Mouse (Mus musculus): ENCODE measurements around the gene Stat3.

The Stat3 gene

GRCm38 (mm10) chr11:100855178-100855577 lies 84.2 kb downstream of the Stat3 start:
- DNase-seq (ENCODE audit: low spot score): no peak

GRCm38 (mm10) chr11:100854268-100854667 lies 85.1 kb downstream of the Stat3 start:
- DNase-seq (ENCODE audit: low spot score): no peak

- no peak for DNase-seq (ENCODE audit: low spot score)
These were observed 86.3 kb downstream of the Stat3 start for GRCm38 (mm10) chr11:100853018-100853417.

- no peak for DNase-seq (ENCODE audit: low spot score)
These were observed 87.3 kb downstream of the Stat3 start for GRCm38 (mm10) chr11:100852088-100852487.

DNA sequence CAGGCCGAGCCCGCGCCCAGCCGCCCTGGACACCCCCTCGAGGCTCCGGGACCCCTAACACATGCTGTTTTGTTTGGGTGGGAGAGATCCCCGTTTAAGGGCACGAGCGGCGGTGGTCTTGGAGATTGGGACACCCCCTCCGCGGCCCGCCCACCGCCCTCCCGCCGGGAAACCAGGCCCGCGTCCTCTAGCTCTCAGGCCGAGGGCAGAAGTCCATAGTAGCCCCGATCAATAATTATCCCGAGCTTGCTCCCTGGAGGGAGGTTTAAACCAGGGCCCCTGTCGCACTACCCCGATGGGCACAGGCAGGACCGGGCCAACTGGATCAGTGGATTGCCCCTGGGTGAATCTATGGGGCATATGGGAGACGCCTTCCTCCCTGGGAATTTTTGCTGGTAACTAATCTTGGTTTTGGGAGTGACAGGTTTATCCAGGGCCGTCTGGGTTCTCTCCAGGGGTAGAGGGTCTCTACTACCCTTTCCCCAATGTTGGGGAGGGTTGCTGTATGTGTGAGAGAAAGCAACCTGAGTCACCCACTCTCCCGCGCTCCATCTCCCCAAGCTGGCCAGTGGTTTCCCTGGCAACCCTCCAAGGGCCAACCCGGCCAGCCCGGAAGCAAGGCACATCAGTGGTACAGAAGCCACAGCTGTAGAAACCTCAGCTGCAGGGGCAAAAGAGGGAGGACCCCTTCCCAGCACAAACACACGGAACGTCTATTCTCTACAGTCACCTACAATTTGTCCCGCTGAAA lies 88.4 kb downstream of the Stat3 start:
- DNase-seq (ENCODE audit: low spot score): peak; percentile 83

GRCm38 (mm10) chr11:100850038-100850777 lies 89.1 kb downstream of the Stat3 start, which contains the start of gene Stat5b:
TSS of gene Stat5b (minus strand) at chr11:100850724.
- DNase-seq (ENCODE audit: low spot score): peak; percentile 85

DNA sequence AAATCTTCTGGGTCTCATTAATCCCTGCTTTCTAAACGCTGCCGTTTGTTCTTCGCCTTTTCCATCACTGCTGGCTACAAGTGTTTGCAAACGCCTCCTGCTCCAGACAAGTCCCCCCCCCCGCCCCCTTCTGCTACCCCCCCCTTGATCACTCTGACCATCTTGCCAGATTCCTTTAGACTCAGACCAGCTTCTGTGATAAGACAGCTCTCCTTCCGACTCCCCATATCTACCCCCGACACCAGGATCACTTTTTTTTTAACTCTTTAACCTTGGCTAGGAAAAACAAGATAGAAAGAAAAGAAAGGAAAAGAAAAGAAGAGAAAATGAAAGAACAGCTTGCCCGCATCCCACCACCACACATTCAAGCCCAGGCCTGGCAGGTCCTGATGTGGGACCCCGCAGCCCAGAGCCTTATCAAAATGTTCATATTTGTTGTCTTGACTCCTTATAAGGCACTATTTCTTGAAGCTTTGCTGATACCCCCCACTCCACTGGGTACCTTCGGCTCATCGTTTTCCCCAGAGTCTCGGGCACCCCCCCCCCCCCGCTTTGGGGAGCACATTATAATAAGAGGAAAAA lies 89.8 kb downstream of the Stat3 start:
- no peak for DNase-seq (ENCODE audit: low spot score)

DNA sequence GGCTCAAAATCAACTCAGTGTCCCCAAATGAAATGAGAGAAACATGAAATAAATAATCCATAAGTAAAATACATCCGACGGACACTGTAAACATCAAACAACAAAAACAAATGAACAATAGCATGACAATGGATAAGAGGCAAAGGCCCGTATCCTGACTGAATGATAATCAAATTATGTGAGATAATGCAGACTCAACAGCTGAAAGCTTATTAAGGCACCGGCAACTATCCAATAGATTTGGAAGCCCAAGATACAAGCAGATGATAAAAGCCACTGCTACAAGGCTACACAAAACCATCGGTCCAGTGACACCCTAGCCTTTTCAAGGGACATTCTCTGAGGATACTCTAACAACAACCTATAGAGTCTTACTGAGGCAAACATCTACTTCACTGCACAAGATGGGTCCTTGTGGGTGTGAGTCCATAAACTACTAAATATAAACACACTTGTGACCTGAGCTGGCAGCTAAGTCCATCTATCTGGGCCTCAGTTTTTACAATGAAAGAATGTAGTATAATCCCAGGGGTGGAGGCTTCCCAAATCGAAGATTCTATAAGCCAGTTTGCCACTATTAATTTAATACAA lies 90.5 kb downstream of the Stat3 start:
- DNase-seq (ENCODE audit: low spot score): no peak

GRCm38 (mm10) chr11:100848080-100848479 lies 91.3 kb downstream of the Stat3 start:
- no peak for DNase-seq (ENCODE audit: low spot score)

DNA sequence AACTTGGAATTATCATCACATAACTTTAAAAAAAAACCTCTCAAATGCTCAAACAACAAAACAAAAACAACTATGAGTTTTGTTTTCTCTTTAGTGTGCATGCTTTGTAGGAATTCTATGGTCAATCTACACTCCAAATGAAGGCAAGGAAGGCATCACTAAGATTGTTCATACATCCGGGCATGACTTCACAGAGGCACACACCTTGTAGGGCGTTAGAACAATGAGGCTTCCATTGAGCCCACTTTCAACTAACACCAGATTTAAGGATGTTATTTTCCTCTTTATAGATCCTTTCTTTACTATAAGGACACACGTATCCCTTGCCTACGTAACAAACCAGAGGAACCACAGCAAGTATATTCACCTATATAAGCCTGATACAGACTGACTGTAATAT lies 91.8 kb downstream of the Stat3 start:
- DNase-seq (ENCODE audit: low spot score): no peak

GRCm38 (mm10) chr11:100845793-100846192 lies 93.5 kb downstream of the Stat3 start:
- no peak for DNase-seq (ENCODE audit: low spot score)

GRCm38 (mm10) chr11:100844121-100844520 lies 95.2 kb downstream of the Stat3 start:
- DNase-seq (ENCODE audit: low spot score): no peak

DNA sequence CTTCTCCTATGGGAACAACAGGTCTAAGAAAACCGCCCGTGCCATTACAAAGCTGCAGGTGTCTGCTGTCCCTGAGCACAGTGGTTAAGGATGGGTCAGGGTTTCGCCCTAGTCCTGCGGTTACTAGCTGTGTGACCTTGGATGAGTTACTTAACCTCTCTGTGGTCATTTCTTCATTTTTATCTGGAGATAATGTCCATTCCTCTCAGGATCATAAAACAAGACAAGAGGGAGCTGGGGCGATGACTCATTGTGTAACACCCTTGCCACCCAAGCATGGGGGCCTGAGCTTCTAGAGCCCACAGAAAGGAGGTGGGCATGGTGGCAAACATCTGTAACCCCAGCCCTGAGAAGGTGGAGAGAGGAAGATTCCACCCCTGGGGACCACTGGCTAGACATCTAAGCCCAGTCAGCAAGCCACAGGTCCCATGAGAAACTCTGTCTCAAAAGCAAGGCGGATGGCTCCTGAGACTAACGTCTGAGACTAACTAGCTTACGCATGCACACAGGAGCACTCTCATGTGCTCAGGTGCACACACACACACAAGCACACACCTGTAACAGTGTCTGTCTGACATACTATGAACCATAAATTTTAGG lies 96.2 kb downstream of the Stat3 start:
- no peak for DNase-seq (ENCODE audit: low spot score)

GRCm38 (mm10) chr11:100842025-100842424 lies 97.3 kb downstream of the Stat3 start:
- DNase-seq (ENCODE audit: low spot score): no peak

- DNase-seq (ENCODE audit: low spot score): no peak
These were observed 98.5 kb downstream of the Stat3 start for GRCm38 (mm10) chr11:100840866-100841265.

DNA sequence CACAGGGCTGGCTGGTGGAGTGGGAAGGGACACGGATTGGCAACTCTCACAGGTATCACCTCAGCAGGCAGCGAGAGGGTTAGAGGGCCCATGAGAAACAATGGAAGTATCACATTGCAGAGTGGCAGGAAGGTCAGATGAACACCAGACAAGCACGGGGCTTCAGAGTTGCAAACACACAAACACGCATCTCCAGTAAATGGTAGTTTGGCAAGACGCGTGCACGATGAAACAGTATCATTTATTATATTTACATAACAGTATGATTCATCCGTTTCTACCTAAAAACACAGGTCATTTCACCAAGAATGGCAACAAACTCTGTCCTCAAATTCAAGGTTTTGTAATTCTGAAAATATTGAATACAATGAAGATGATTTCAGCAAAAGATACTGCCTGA lies 99.8 kb downstream of the Stat3 start:
- no peak for DNase-seq (ENCODE audit: low spot score)

DNA sequence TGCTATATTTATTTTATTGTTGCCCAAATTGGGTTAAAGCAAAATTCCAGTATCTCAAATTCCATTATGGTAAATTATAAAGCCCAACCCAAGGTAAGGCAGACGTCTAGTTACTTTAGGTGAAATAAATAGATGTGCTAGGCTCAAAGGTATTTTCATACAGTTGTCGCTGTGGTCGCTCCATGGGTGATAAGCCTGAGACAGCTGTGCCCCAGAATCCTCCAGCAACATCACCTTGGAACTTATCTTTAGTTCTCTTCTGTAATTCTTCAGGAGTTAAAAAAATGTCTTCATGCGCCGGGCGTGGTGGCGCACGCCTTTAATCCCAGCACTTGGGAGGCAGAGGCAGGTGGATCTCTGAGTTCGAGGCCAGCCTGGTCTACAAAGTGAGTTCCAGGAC lies 100.4 kb downstream of the Stat3 start:
- DNase-seq (ENCODE audit: low spot score): no peak

GRCm38 (mm10) chr11:100836923-100837702 lies 102.2 kb downstream of the Stat3 start:
- no peak for DNase-seq (ENCODE audit: low spot score)
